Comparison of ENCODE assay signal across 29 mouse cellular contexts in genomic region chr4:145819946-145820345, GRCm38 (mm10). TPM values are rescaled to one million over a fixed set of nuclear protein-coding genes. Genes with fewer than 3 reads are reported as not detected.
A peak's percentile ranks its signal among the peaks of the same experiment; 100 is the strongest.
DNase-seq lines count a peak whose midpoint lies in the region; ATAC-seq and TF ChIP-seq lines count a peak whose summit lies in the region.
"Not testable (repeated sequence)": the region's sequence is repeated elsewhere in the genome, so short reads cannot be mapped to it uniquely, and the experiment has no call there.
"Had no signal": no experiment of that assay in that cellular context is flagged by ENCODE, and none has a peak within 500 bp of the region (broad histone marks: within the 10 kb centered on the region; RNA-seq: fewer than 3 reads in every experiment).

No protein-coding gene starts in this region.

- not testable (repeated sequence) for H3K9ac ChIP-seq in embryonic facial prominence, embryonic 11.5 days (replicated peaks; ENCODE audit: low read length); forebrain, embryonic 12.5 days; hindbrain, embryonic 11.5 days (ENCODE audit: low read depth, low read length); intestine, postnatal 0 days (ENCODE audit: low read depth, low read length); limb, embryonic 15.5 days; midbrain, embryonic 11.5 days (ENCODE audit: low read length)

- no CpG with 5 or more reads among the region's 2 CpGs for WGBS in embryonic facial prominence, embryonic 11.5 days
- no CpG with 5 or more reads among the region's 2 CpGs for WGBS in forebrain, embryonic 12.5 days
- no CpG with 5 or more reads among the region's 2 CpGs for WGBS in hindbrain, embryonic 11.5 days
- WGBS in intestine, postnatal 0 days = no CpG with 5 or more reads among the region's 2 CpGs
- WGBS in limb, embryonic 15.5 days = no CpG with 5 or more reads among the region's 2 CpGs
- no CpG with 5 or more reads among the region's 2 CpGs for WGBS in midbrain, embryonic 11.5 days

- not testable (repeated sequence) for H3K4me3 ChIP-seq in embryonic facial prominence, embryonic 11.5 days (ENCODE audit: low read depth, low read length); forebrain, embryonic 12.5 days (replicated peaks); hindbrain, embryonic 11.5 days (ENCODE audit: low read depth, low read length); intestine, postnatal 0 days (ENCODE audit: low read depth, low read length); limb, embryonic 15.5 days; midbrain, embryonic 11.5 days (ENCODE audit: low read depth, low read length)

- not testable (repeated sequence) for H3K27me3 ChIP-seq in embryonic facial prominence, embryonic 11.5 days (ENCODE audit: control insufficient read depth, insufficient read depth, low read length); forebrain, embryonic 12.5 days; hindbrain, embryonic 11.5 days (ENCODE audit: control insufficient read depth, insufficient read depth, low read length); intestine, postnatal 0 days (replicated peaks; ENCODE audit: control insufficient read depth, insufficient read depth, low read length); limb, embryonic 15.5 days; midbrain, embryonic 11.5 days (ENCODE audit: control insufficient read depth, insufficient read depth, low read length)

- peak; percentile 68 for ATAC-seq in embryonic facial prominence, embryonic 11.5 days (replicated peaks; ENCODE audit: insufficient number of reproducible peaks, low FRiP score, low TSS enrichment, low read depth)
- peak; percentile 27; the same call in 1 of the 2 replicates for ATAC-seq in forebrain, embryonic 12.5 days (ENCODE audit: low FRiP score)
- peak; percentile 23 for ATAC-seq in hindbrain, embryonic 11.5 days (ENCODE audit: low FRiP score)
- 0 out of 2 replicates have a peak, but pooled peaks have one; percentile 38 for ATAC-seq in intestine, postnatal 0 days
- 0 out of 2 replicates have a peak, but pooled peaks have one; percentile 53 for ATAC-seq in limb, embryonic 15.5 days (ENCODE audit: insufficient number of reproducible peaks, low FRiP score, low TSS enrichment, low read depth)
- peak; percentile 38 for ATAC-seq in midbrain, embryonic 11.5 days (ENCODE audit: low FRiP score)
- 0 out of 2 replicates have a peak, but pooled peaks have one; percentile 5 for ATAC-seq in neutrophil, adult 5-6 weeks (ENCODE audit: extremely low read depth, insufficient number of reproducible peaks, low FRiP score, poor library complexity, severe bottlenecking)

- H3K27ac ChIP-seq in embryonic facial prominence, embryonic 11.5 days (replicated peaks; ENCODE audit: low read depth, low read length); forebrain, embryonic 12.5 days; hindbrain, embryonic 11.5 days (ENCODE audit: low read depth, low read length); intestine, postnatal 0 days (ENCODE audit: low read depth, low read length); limb, embryonic 15.5 days; midbrain, embryonic 11.5 days (ENCODE audit: low read depth, low read length): not testable (repeated sequence)

- DNase-seq in embryonic facial prominence, embryonic 11.5 days (ENCODE audit: low spot score); hindbrain, embryonic 11.5 days (ENCODE audit: low spot score); midbrain, embryonic 11.5 days (ENCODE audit: low spot score, missing footprints): not testable (repeated sequence)

- not testable (repeated sequence) for TF ChIP-seq CTCF in intestine, postnatal 0 days (IDR thresholded peaks at IDR 0.05; ENCODE audit: low read depth)

- not testable (repeated sequence) for H3K36me3 ChIP-seq in embryonic facial prominence, embryonic 11.5 days (replicated peaks; ENCODE audit: control insufficient read depth, insufficient read depth, low read depth, low read length); forebrain, embryonic 12.5 days (replicated peaks); hindbrain, embryonic 11.5 days (ENCODE audit: control insufficient read depth, insufficient read depth, low read length); intestine, postnatal 0 days (ENCODE audit: control insufficient read depth, insufficient read depth); limb, embryonic 15.5 days; midbrain, embryonic 11.5 days (ENCODE audit: control insufficient read depth, insufficient read depth, low read length)

- H3K4me1 ChIP-seq in embryonic facial prominence, embryonic 11.5 days (ENCODE audit: control insufficient read depth, insufficient read depth, low read length); forebrain, embryonic 12.5 days; hindbrain, embryonic 11.5 days (replicated peaks; ENCODE audit: control insufficient read depth, insufficient read depth, low read length); intestine, postnatal 0 days (replicated peaks; ENCODE audit: control insufficient read depth, insufficient read depth, low read length); limb, embryonic 15.5 days; midbrain, embryonic 11.5 days (ENCODE audit: control insufficient read depth, insufficient read depth, low read length): not testable (repeated sequence)

- not testable (repeated sequence) for H3K4me2 ChIP-seq in embryonic facial prominence, embryonic 11.5 days (ENCODE audit: low read depth, low read length); forebrain, embryonic 12.5 days; hindbrain, embryonic 11.5 days (replicated peaks; ENCODE audit: low read depth, low read length); intestine, postnatal 0 days (replicated peaks; ENCODE audit: low read depth); limb, embryonic 15.5 days; midbrain, embryonic 11.5 days

- H3K9me3 ChIP-seq in embryonic facial prominence, embryonic 11.5 days (replicated peaks; ENCODE audit: control insufficient read depth, low read length); forebrain, embryonic 12.5 days; hindbrain, embryonic 11.5 days (ENCODE audit: control insufficient read depth, low read length); intestine, postnatal 0 days (ENCODE audit: control insufficient read depth); limb, embryonic 15.5 days; midbrain, embryonic 11.5 days (ENCODE audit: control insufficient read depth, low read length): not testable (repeated sequence)

RNA-seq across cellular contexts. Expression of gene Zfp986, which starts 48.6 kb away (rescaled TPM):
- not detected in 2 replicates for polyA plus RNA-seq in embryonic facial prominence, embryonic 11.5 days (2014; fragmentation: Nextera tagmentation; extraction: Ambion mirVana)
- polyA plus RNA-seq in forebrain, embryonic 12.5 days (2016; fragmentation: Nextera tagmentation; extraction: Ambion mirVana) = not detected in 2 replicates
- not detected in 2 replicates for polyA plus RNA-seq in hindbrain, embryonic 11.5 days (2014; fragmentation: Nextera tagmentation; extraction: Ambion mirVana)
- polyA plus RNA-seq in intestine, postnatal 0 days (2015; fragmentation: Nextera tagmentation; extraction: Ambion mirVana) = not detected in 2 replicates
- polyA plus RNA-seq in limb, embryonic 15.5 days (2015; fragmentation: Nextera tagmentation; extraction: Ambion mirVana) = not detected in 2 replicates
- polyA plus RNA-seq in midbrain, embryonic 11.5 days (2014; fragmentation: Nextera tagmentation; extraction: Ambion mirVana) = not detected in 2 replicates
- total RNA-seq in neutrophil, adult 5-6 weeks (2017) = not detected in 2 replicates
- total RNA-seq: adrenal gland, adult 2 months; adrenal gland, postnatal 36 days; CH12.LX; common myeloid progenitor, adult 5-6 weeks; gastrocnemius, adult 2 months; gastrocnemius, postnatal 36 days; heart, adult 18-20 months; heart, postnatal 25 days; liver, adult 2 months; megakaryocyte-erythroid progenitor cell, adult 5-6 weeks had no signal
- polyA plus RNA-seq: activated CD4-positive, CD25-positive, alpha-beta regulatory T cell, adult 4 months; adrenal gland, adult 2 months; C2C12; heart, embryonic 13.5 days; hindbrain, embryonic 15.5 days; intestine, embryonic 14.5 days; kidney, adult 2 months; kidney, postnatal 0 days; liver, adult 2 months; macrophage; midbrain, postnatal 0 days; myocyte; neural tube, embryonic 13.5 days; urinary bladder, adult 2 months had no signal

Comparison
In these comparisons a context has a peak if more than half of its experiments do, and no peak if none do; other contexts are left out.
1. ATAC-seq: peak in every context shown above with its lines; median percentile 68 in embryonic facial prominence, embryonic 11.5 days; 53 in limb, embryonic 15.5 days; 38 in intestine, postnatal 0 days; 38 in midbrain, embryonic 11.5 days; 27 in forebrain, embryonic 12.5 days; 23 in hindbrain, embryonic 11.5 days; 5 in neutrophil, adult 5-6 weeks.